In genomic region chr15:81586466-81586865, GRCm38 (mm10) we compare ENCODE assay signal across 8 mouse cellular contexts. TPM values are rescaled to one million over a fixed set of nuclear protein-coding genes. Genes with fewer than 3 reads are reported as not detected.
A peak's percentile ranks its signal among the peaks of the same experiment; 100 is the strongest.
DNase-seq lines count a peak whose midpoint lies in the region; ATAC-seq and TF ChIP-seq lines count a peak whose summit lies in the region.

No protein-coding gene starts in this region.

- H3K9me3 ChIP-seq in heart, embryonic 11.5 days (replicated peaks; ENCODE audit: control insufficient read depth, low read length) = no peaks in the 10 kb centered on the region
- H3K9me3 ChIP-seq in ES-E14 (ENCODE audit: control insufficient read depth, insufficient read depth, low read depth, low read length) = no peaks in the 10 kb centered on the region
- no peaks in the 10 kb centered on the region for H3K9me3 ChIP-seq in forebrain, embryonic 14.5 days (replicated peaks; ENCODE audit: control insufficient read depth, low read length)
- H3K9me3 ChIP-seq in liver, embryonic 15.5 days (replicated peaks) = no peaks in the 10 kb centered on the region

- H3K9ac ChIP-seq in heart, embryonic 11.5 days (ENCODE audit: low read depth, low read length) = peak overlapping the region; percentile 100
- peak overlapping the region; percentile 100 for H3K9ac ChIP-seq in ES-E14 (ENCODE audit: insufficient read depth, low read depth, low read length, poor library complexity, severe bottlenecking)
- H3K9ac ChIP-seq in forebrain, embryonic 14.5 days (ENCODE audit: low read length) = peak overlapping the region; percentile 100
- peak overlapping the region; percentile 100 for H3K9ac ChIP-seq in liver, embryonic 15.5 days

- WGBS in heart, embryonic 11.5 days (ENCODE audit: insufficient replicate concordance) = under 1% methylated on average over 28 of the region's 28 CpGs
- under 1% methylated on average over 28 of the region's 28 CpGs for WGBS in forebrain, embryonic 14.5 days
- WGBS in liver, embryonic 15.5 days (ENCODE audit: insufficient replicate concordance) = under 1% methylated on average over 28 of the region's 28 CpGs

- in situ Hi-C loops in ES-E14 (cut with MboI; ENCODE audit: low sequenced_read_pairs in 2 of 2, unreplicated experiment in 2 of 2) = no loop called here

- H3K4me3 ChIP-seq in heart, embryonic 11.5 days (ENCODE audit: low read depth, low read length) = peak overlapping the region; percentile 80
- peak overlapping the region; percentile 91 to 99 for H3K4me3 ChIP-seq in ES-E14 (ENCODE audit: insufficient read depth in 1 of 2, low read depth in 1 of 2, low read length in 2 of 2, poor library complexity in 1 of 2, severe bottlenecking in 1 of 2)
- peak overlapping the region; percentile 99 for H3K4me3 ChIP-seq in forebrain, embryonic 14.5 days (ENCODE audit: low read depth, low read length)
- peak overlapping the region; percentile 100 for H3K4me3 ChIP-seq in liver, embryonic 15.5 days (replicated peaks)

- peak overlapping the region; percentile 99 for H3K27ac ChIP-seq in heart, embryonic 11.5 days (ENCODE audit: low read depth, low read length)
- H3K27ac ChIP-seq in ES-E14 (ENCODE audit: insufficient read depth, low read depth, low read length, poor library complexity, severe bottlenecking) = peak overlapping the region; percentile 99
- H3K27ac ChIP-seq in forebrain, embryonic 14.5 days (ENCODE audit: low read depth, low read length) = peak overlapping the region; percentile 100
- H3K27ac ChIP-seq in liver, embryonic 15.5 days (replicated peaks) = peak overlapping the region; percentile 99

- H3K27me3 ChIP-seq in heart, embryonic 11.5 days (ENCODE audit: control insufficient read depth, insufficient read depth, low read length) = no peaks in the 10 kb centered on the region
- no peaks in the 10 kb centered on the region for H3K27me3 ChIP-seq in forebrain, embryonic 14.5 days (replicated peaks; ENCODE audit: control insufficient read depth, insufficient read depth, low read length)
- H3K27me3 ChIP-seq in liver, embryonic 15.5 days = no peaks in the 10 kb centered on the region

- peak overlapping the region; percentile 92 for H3K4me2 ChIP-seq in heart, embryonic 11.5 days
- peak overlapping the region; percentile 94 for H3K4me2 ChIP-seq in forebrain, embryonic 14.5 days (ENCODE audit: low read length)
- peak overlapping the region; percentile 77 for H3K4me2 ChIP-seq in liver, embryonic 15.5 days

- DNase-seq in heart, postnatal 4 days = no peak
- DNase-seq in ES-E14 (ENCODE audit: low read depth, low spot score) = peak; percentile 12
- no peak for DNase-seq in forebrain, embryonic 14.5 days (ENCODE audit: low spot score)
- DNase-seq in urinary bladder, postnatal 25 days (ENCODE audit: low spot score) = no peak
- DNase-seq in cerebellum, adult 11 months = no peak

- 0 out of 2 replicates have a peak, but pooled peaks have one; percentile 6 for ATAC-seq in heart, embryonic 11.5 days (replicated peaks; ENCODE audit: insufficient number of reproducible peaks, low FRiP score, low TSS enrichment)
- no peak for ATAC-seq in forebrain, embryonic 14.5 days
- ATAC-seq in liver, embryonic 15.5 days (ENCODE audit: insufficient read depth) = no peak
- no peak for ATAC-seq in inflammation-experienced regulatory T-cells, adult 6 months

- no peaks in the 10 kb centered on the region for H3K36me3 ChIP-seq in heart, embryonic 11.5 days (ENCODE audit: control insufficient read depth, insufficient read depth, low read length)
- H3K36me3 ChIP-seq in ES-E14 (ENCODE audit: control insufficient read depth, insufficient read depth, low read length, poor library complexity, severe bottlenecking) = peaks cover 2% of the 10 kb centered on the region; the same call in 1 of the 2 replicates
- H3K36me3 ChIP-seq in forebrain, embryonic 14.5 days (ENCODE audit: control insufficient read depth, insufficient read depth, low read length) = 0 out of 2 replicates have a peak, but pooled peaks cover 3% of the 10 kb centered on the region
- peaks cover 24% of the 10 kb centered on the region for H3K36me3 ChIP-seq in liver, embryonic 15.5 days (replicated peaks)

- H3K4me1 ChIP-seq in heart, embryonic 11.5 days (ENCODE audit: control insufficient read depth, insufficient read depth, low read length) = peaks cover 8% of the 10 kb centered on the region; the same call in 1 of the 2 replicates
- peaks cover 0 to 8% of the 10 kb centered on the region in 2 experiments; a peak in 2 of 4 replicates for H3K4me1 ChIP-seq in ES-E14 (ENCODE audit: control insufficient read depth in 2 of 2, insufficient read depth in 2 of 2, low read length in 2 of 2, poor library complexity in 1 of 2)
- H3K4me1 ChIP-seq in forebrain, embryonic 14.5 days (ENCODE audit: control insufficient read depth, insufficient read depth, low read length) = peaks cover 15% of the 10 kb centered on the region
- H3K4me1 ChIP-seq in liver, embryonic 15.5 days (replicated peaks) = peaks cover 27% of the 10 kb centered on the region

TF ChIP-seq in ES-E14, 5 proteins besides CTCF, POLR2A, EP300 and RAD21:
- TF ChIP-seq ZNF384 (IDR thresholded peaks at IDR 0.05; ENCODE audit: low read depth, low read length) (no peak), CHD2 (IDR thresholded peaks at IDR 0.05; ENCODE audit: low read depth, low read length) (no peak), ZC3H11A (IDR thresholded peaks at IDR 0.05; ENCODE audit: borderline replicate concordance, low read depth, low read length) (no peak), HCFC1 (IDR thresholded peaks at IDR 0.05; ENCODE audit: borderline replicate concordance, insufficient read depth, low read length) (no peak), MAFK (IDR thresholded peaks at IDR 0.05; ENCODE audit: insufficient read depth, low read depth, low read length) (no peak)

RNA-seq across cellular contexts. Expression of gene Ep300, which starts 1.3 kb away (rescaled TPM):
- 21.4 and 26.9 TPM in 2 replicates for polyA plus RNA-seq in heart, embryonic 11.5 days (2014; fragmentation: Nextera tagmentation; extraction: Ambion mirVana)
- 10 to 100 TPM; 41.8 to 47.7 TPM for total RNA-seq in heart, postnatal 4 days (2021)
- 48.5 and 58.4 TPM in 2 replicates for total RNA-seq in ES-E14 (2012; rRNA removed)
- 14.2 and 19.5 TPM in 2 replicates for polyA plus RNA-seq in forebrain, embryonic 14.5 days (2014; fragmentation: Nextera tagmentation; extraction: Ambion mirVana)
- polyA plus RNA-seq in liver, embryonic 15.5 days (2015; fragmentation: Nextera tagmentation; extraction: Ambion mirVana) = 6.1 and 7.9 TPM in 2 replicates
- 10 to 100 TPM; 16.1 to 20.2 (median 16.7) TPM for polyA plus RNA-seq in inflammation-experienced regulatory T-cells, adult 6 months (2017; shearing (Covaris generic))
